Mouse (Mus musculus) mouse embryonic stem cell (cell line): ENCODE data around the gene Myd88.
"Not testable (repeated sequence)": the region's sequence is repeated elsewhere in the genome, so short reads cannot be mapped to it uniquely, and the experiment has no call there.

Experiments used
- in situ Hi-C, 2 experiments: fragments of 300-500 bp; cut with MboI; formaldehyde crosslinking; loops; 1 replicate in 1 of 2; 3 replicates in 1 of 2; pipeline ENCODE4 v1.14.3; 2019 to 2020; ENCODE audit warnings: low sequenced_read_pairs in 2 of 2, low pct_unique_long_range_greater_than_20kb in 1 of 2, mixed read lengths in 1 of 2; ENCODE audit not compliant: unreplicated experiment in 1 of 2

Gene Myd88

GRCm38 (mm10) chr9:119340909-119341816 is at the start of gene Myd88:
TSS of gene Myd88 (minus strand) at chr9:119341411.
- in situ Hi-C loops: no loop called here

- in situ Hi-C loops: no loop called here
Measured at GRCm38 (mm10) chr9:119390214-119390613, 49.0 kb upstream of the Myd88 start.

GRCm38 (mm10) chr9:119388956-119389355 is 47.7 kb upstream of the Myd88 start:
- in situ Hi-C loops: no loop called here

GRCm38 (mm10) chr9:119382603-119383002 is 41.4 kb upstream of the Myd88 start:
- in situ Hi-C loops: no loop called here

- in situ Hi-C loops: no loop called here
Measured at GRCm38 (mm10) chr9:119378231-119378630, 37.0 kb upstream of the Myd88 start.

- in situ Hi-C loops: no loop called here
Measured at GRCm38 (mm10) chr9:119375556-119375955, 34.3 kb upstream of the Myd88 start.

- in situ Hi-C loops: no loop called here
Measured at GRCm38 (mm10) chr9:119375008-119375407, 33.8 kb upstream of the Myd88 start.

GRCm38 (mm10) chr9:119371251-119371650 is 30.0 kb upstream of the Myd88 start:
- in situ Hi-C loops: no loop called here

- in situ Hi-C loops: not testable (repeated sequence)
Measured at GRCm38 (mm10) chr9:119370770-119371169, 29.6 kb upstream of the Myd88 start.

- in situ Hi-C loops: no loop called here
Measured at GRCm38 (mm10) chr9:119368367-119368766, 27.2 kb upstream of the Myd88 start.

GRCm38 (mm10) chr9:119365284-119365683 is 24.1 kb upstream of the Myd88 start, which contains the start of gene Slc22a14:
TSS of gene Slc22a14 (minus strand) at chr9:119365553.
- in situ Hi-C loops: no loop called here

- in situ Hi-C loops: no loop called here
Measured at GRCm38 (mm10) chr9:119363229-119363628, 22.0 kb upstream of the Myd88 start.

GRCm38 (mm10) chr9:119361416-119361815 is 20.2 kb upstream of the Myd88 start:
- in situ Hi-C loops: no loop called here

GRCm38 (mm10) chr9:119358058-119358429 is 16.8 kb upstream of the Myd88 start:
- in situ Hi-C loops: no loop called here

GRCm38 (mm10) chr9:119357331-119358057 is 16.3 kb upstream of the Myd88 start, which contains the start of gene Xylb:
TSS of gene Xylb (plus strand) at chr9:119357381.
- in situ Hi-C loops: no loop called here

GRCm38 (mm10) chr9:119355943-119356342 is 14.7 kb upstream of the Myd88 start:
- in situ Hi-C loops: no loop called here

- in situ Hi-C loops: no loop called here
Measured at GRCm38 (mm10) chr9:119353926-119354325, 12.7 kb upstream of the Myd88 start.

- in situ Hi-C loops: no loop called here
Measured at GRCm38 (mm10) chr9:119352060-119352459, 10.8 kb upstream of the Myd88 start.

- in situ Hi-C loops: no loop called here
Measured at GRCm38 (mm10) chr9:119350947-119351705, 9.9 kb upstream of the Myd88 start.
